Mouse (Mus musculus): ENCODE data around the gene Parn.

DNA sequence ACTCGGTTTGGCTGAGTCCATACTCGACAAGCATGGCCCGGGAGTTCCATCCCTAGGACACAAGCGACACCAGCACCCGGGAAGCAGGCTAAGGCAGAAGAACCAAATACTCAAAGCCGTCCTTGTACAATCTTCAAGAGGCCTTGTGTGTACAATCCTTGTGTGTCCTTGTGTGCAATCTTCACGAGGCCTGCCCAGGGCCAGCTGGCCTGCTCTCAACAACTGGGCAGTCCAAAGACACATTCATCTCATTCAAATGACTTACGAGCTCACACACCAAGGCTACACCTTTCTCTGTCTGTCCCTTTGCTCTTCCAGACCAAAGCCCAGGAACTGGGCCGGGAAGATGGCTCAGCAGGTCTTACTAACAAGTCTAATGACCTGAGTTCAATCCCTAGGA is 7.2 kb downstream of the Parn start:
- no peak for TF ChIP-seq POLR2A (IDR thresholded peaks at IDR 0.05; ENCODE audit: borderline replicate concordance, extremely low read depth, insufficient read depth, insufficient read length, poor library complexity, severe bottlenecking)
- no peak for TF ChIP-seq CTCF (IDR thresholded peaks at IDR 0.05; ENCODE audit: borderline replicate concordance, extremely low read depth, insufficient read depth, insufficient read length)
